Mouse (Mus musculus): ENCODE measurements around the gene Meis1.
A peak's percentile ranks its signal among the peaks of the same experiment; 100 is the strongest.

Meis1 gene

GRCm38 (mm10) chr11:19014441-19015161 lies 4.2 kb downstream of the Meis1 start:
- DNase-seq (ENCODE audit: extremely low spot score) = peak; percentile 68

GRCm38 (mm10) chr11:19014113-19014440 lies 4.7 kb downstream of the Meis1 start:
- DNase-seq (ENCODE audit: extremely low spot score) = no peak

- DNase-seq (ENCODE audit: extremely low spot score) = peak; percentile 65
Measured at GRCm38 (mm10) chr11:19013141-19014112, 5.4 kb downstream of the Meis1 start.

GRCm38 (mm10) chr11:19012463-19013115 lies 6.2 kb downstream of the Meis1 start:
- DNase-seq (ENCODE audit: extremely low spot score) = no peak

- no peak for DNase-seq (ENCODE audit: extremely low spot score)
Measured at GRCm38 (mm10) chr11:19012001-19012400, 6.8 kb downstream of the Meis1 start.

GRCm38 (mm10) chr11:19011108-19011805 lies 7.5 kb downstream of the Meis1 start:
- no peak for DNase-seq (ENCODE audit: extremely low spot score)

- peak; percentile 50 for DNase-seq (ENCODE audit: extremely low spot score)
Measured at GRCm38 (mm10) chr11:19010396-19010811, 8.4 kb downstream of the Meis1 start.

- peak; percentile 43 for DNase-seq (ENCODE audit: extremely low spot score)
Measured at GRCm38 (mm10) chr11:19009536-19010395, 9.0 kb downstream of the Meis1 start.

GRCm38 (mm10) chr11:19008610-19009384 lies 10.0 kb downstream of the Meis1 start:
- DNase-seq (ENCODE audit: extremely low spot score) = peak; percentile 39

GRCm38 (mm10) chr11:19007541-19008424 lies 11.0 kb downstream of the Meis1 start:
- peak; percentile 68 for DNase-seq (ENCODE audit: extremely low spot score)

- DNase-seq (ENCODE audit: extremely low spot score) = no peak
Measured at GRCm38 (mm10) chr11:19007068-19007467, 11.7 kb downstream of the Meis1 start.

GRCm38 (mm10) chr11:19005913-19006693 lies 12.7 kb downstream of the Meis1 start:
- DNase-seq (ENCODE audit: extremely low spot score) = no peak

- DNase-seq (ENCODE audit: extremely low spot score) = no peak
Measured at GRCm38 (mm10) chr11:19005007-19005912, 13.5 kb downstream of the Meis1 start.

GRCm38 (mm10) chr11:19003066-19003465 lies 15.7 kb downstream of the Meis1 start:
- DNase-seq (ENCODE audit: extremely low spot score) = no peak

GRCm38 (mm10) chr11:18996767-18997166 lies 22.0 kb downstream of the Meis1 start:
- no peak for DNase-seq (ENCODE audit: extremely low spot score)

GRCm38 (mm10) chr11:18996289-18996688 lies 22.5 kb downstream of the Meis1 start:
- no peak for DNase-seq (ENCODE audit: extremely low spot score)

- no peak for DNase-seq (ENCODE audit: extremely low spot score)
Measured at GRCm38 (mm10) chr11:18992796-18993195, 26.0 kb downstream of the Meis1 start.

Data from embryo, embryonic 9.5 days (tissue).